Mouse (Mus musculus) hematopoietic stem cell, adult 5-6 weeks (primary cell): ENCODE measurements at regions not wholly inside any gene's neighbourhood (a gene's known extent, or its start where the extent isn't known, plus 50 kb on each side); places are given as distances from the start of the nearest gene placed in this dataset.

ENCODE experiments used
- ATAC-seq, 2 experiments: fragments of 125-278 bp in 1 of 2; replicated peaks in 1 of 2; 2 replicates each; pipeline ENCODE4 v1.8.0; 2016 to 2017; ENCODE audit warnings: inconsistent platforms in 2 of 2, mild to moderate bottlenecking in 2 of 2, moderate number of reproducible peaks in 2 of 2, low read depth in 1 of 2, moderate TSS enrichment in 1 of 2; ENCODE audit not compliant: low FRiP score in 2 of 2, poor library complexity in 2 of 2, severe bottlenecking in 2 of 2, insufficient read depth in 1 of 2, low TSS enrichment in 1 of 2

- ATAC-seq = no peak
These were observed 573.9 kb upstream of the Cblb start for GRCm38 (mm10) chr16:51457166-51457565.

DNA sequence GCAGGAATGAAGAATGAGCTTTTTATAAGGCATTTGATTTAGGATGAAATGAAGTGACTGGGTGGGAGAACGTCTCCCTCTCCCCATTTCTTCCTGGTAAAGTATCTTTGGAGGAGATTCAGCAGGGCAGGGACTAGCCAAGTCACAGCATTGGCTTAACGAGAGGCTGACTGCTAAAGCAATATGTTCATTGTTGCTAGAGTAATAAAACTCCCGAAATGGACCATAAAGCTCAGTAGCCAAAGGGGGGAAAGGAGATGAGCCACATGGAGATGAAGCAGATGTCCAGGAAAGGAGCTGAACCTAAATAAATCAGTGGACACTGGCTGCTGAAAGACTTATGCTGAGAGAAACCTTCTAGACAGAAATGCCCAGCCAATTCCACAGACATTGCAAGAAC lies 555.3 kb upstream of the Cblb start:
- ATAC-seq = no peak

- no peak for ATAC-seq
These were observed 534.9 kb upstream of the Cblb start for GRCm38 (mm10) chr16:51496096-51496495.

- 0 out of 4 replicates have a peak, but pooled peaks have one; percentile 29 to 42 for ATAC-seq
These were observed 533.2 kb upstream of the Cblb start for GRCm38 (mm10) chr16:51497777-51498176.

DNA sequence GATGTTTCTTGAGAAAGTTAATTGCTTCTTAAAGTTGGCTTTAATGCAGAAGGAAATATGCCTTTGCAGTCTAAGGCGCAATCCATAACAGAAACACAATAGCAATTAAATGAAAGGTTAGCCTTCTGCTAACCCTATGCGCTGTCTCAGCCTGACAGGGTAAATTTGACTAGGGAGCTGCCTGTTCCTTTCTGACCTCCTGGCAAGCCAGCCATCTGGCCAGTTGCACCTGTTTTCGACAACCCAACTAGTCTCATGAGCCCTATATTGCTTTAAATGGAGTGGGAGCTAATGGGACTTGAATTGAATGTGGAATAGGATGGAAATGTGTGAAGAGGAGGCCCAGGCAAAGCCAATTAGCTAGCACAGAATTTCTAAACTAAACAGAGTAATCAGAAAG lies 513.9 kb upstream of the Cblb start:
- no peak for ATAC-seq

DNA sequence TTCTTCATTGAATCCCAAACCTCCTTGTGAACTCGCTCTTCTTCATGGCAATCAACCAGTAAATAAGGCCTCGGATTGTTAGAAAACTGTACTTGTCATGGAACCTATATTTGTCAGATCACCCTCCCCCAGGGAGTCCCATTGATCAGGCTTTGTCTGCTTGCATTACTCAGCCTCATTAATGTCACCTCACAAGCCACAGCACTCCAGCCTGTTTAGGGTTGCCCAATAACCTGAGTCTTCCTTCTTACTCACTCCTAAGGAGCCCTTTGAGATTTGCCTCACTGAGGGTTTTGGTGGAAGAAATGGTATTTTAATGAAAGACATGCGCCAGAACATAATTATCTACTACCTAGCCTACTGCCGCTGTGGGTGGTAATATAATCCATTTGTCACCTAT lies 510.3 kb upstream of the Cblb start:
- ATAC-seq = no peak

DNA sequence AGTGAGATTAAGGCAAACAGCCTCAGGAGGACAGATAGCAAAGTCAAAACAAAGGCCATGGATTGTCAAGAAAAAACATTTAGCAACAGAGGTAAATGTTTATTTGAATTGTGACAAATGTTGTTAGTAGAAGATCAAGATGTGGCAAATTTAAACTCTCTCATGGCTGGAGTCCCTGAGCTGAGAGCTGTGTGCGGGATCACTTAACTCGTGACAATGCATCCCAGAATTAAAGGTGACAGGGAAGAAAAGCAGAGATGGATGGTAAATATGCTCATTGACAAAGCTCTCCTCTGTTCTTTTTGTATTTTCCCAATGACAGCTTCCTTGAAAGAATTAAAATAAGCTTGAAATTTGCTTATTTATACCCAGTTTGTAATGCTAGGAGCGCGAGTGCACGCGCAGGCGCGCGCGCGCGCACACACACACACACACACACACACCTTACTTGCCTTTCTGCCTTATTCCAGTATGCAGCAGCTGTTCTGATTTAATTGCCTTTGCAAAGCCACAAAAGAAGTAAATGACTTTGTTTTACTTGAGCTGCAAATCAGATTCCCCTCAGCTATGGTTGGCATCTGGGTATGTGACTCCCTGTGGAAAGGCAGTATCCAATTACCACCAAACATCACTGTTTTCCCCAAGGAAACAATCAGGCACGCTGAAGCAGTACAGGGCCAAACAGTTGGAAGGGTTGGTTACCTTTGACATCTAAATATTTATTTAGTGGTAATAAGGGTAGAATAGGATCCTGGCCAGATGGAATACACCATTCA lies 509.5 kb upstream of the Cblb start:
- ATAC-seq = no peak

DNA sequence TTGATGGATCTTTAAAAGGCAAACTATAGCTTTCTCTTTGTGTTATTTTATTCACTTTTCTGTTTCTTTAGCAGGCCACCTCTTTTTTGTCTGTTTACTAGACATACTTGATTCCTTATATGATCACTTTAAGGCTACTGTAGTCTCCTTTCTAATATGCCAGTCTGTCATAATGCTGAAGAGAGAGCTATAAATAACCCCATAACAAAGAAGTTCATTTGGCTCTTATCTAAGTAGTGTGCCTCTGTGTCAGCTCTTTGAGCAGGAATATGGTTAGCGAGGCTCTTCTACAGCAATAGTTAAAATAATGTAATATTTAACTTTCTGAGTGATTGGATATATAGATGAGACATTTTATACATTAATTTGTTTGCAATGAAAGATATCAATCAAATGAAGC lies 507.0 kb upstream of the Cblb start:
- ATAC-seq = no peak

DNA sequence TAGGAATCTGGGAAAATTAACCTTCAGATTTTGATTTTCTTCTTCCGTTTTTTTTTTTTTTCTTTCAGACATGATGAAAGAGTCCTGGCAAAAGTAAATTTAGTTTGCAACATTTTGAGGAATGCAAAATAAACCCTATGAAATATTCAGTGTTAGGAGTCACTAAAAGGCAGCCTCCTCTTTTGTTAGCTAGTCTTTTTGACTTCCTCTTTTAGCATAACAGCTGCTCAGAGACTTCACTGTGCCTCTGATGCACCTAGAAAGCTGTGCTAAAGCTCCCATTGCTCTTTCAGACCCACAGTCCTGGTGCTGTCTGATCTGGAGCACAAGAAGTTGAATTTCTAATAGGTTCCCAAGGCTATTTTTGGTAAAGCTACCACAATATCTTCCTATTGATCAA lies 498.5 kb upstream of the Cblb start:
- ATAC-seq = peak in 1 of 2 experiments; percentile 42; a peak in 2 of 4 replicates

DNA sequence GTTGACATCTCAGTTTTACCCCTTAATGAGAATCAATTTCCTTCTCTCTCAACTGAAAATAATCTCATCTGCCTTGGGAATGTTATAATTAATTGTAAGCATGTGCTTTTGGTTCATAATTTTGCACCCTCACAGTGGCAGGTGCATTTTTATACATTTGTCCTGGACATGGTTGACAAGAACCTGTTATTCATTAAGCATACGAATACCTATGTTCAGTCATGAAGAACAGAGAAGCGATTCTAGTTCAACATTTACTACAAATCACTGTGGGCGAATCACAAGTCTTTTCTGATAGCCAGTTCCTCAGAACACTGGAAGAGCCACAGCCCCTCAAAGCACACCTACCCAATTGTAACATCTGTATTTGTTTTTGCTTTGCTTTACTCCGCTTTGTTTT lies 487.3 kb upstream of the Cblb start:
- no peak for ATAC-seq

DNA sequence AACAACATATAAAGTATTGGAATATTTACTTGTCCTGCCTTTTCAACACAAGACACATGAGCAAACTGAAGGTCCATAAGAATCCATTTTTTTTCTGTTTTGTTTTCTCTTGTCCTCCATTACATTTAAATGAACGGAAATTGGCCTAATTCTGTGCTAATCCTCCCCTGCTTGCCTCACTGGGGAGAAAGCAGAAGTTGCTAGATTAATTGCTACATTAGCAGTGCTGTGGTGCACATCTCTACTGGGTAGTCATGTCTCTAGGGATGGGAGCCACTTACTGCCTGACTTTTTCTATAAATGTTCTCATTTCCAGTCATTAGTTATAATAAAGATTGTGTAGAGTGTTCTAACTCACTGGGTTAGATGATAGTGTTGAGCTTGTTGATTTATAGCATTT lies 484.0 kb upstream of the Cblb start:
- ATAC-seq = no peak

DNA sequence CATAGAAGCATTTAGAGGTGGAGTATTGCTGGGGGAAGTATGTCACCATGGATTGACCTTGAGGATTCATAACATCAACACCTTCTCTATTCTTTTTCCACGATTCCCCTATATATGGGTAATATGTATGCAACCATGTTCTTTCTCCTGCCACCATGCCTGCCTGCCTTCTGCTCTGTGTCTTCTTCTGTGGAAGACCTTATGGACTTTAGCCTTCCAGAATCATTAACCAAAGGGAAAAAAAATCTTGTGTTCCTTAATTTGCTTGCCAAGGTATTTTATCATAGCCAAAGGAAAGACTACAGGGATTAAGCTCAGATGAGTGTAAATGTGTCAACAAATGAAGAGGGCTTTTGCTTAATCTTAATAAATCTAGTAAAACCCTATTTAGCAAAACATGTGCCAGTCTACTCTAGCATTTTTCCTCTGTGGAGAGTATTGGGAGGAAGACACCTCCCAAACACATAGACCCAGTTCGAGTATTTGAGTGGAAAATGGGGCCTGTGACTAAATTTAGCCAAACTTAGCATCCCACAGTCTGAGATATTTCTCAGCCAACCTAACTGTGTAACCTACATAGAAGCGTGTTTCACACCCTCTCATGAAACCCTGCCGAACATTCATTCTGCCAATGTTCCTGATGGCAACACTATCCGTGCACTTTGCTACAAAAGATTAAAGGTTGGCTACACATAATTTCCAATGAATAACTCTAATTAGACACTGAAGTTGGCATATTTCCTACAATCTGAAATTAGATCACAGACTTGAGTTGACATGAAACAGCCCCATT lies 468.0 kb upstream of the Cblb start:
- ATAC-seq = no peak

- no peak for ATAC-seq
These were observed 467.0 kb upstream of the Cblb start for GRCm38 (mm10) chr16:51564064-51564463.

GRCm38 (mm10) chr16:51577915-51578593 lies 453.0 kb upstream of the Cblb start:
- no peak for ATAC-seq

DNA sequence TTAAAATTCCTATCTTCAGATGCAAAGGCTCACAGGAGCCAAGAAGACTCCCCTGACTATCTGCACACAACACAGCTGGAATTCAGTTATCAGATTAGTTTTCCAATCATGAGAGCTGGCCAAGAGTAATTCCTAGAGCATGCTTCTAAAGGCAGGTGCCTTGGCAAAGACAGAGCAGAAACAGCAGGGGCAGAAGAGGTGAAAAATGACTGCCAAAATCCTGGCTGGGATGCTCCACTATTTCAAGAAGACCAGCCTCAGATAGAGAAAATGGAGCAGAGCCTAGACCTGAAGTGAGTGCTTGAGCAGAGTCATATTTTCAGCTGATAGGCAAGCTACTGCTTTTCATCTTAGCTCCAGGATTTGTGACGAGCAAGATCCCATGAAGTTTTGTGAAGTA lies 450.5 kb upstream of the Cblb start:
- no peak for ATAC-seq

- ATAC-seq = no peak
These were observed 441.1 kb upstream of the Cblb start for GRCm38 (mm10) chr16:51589924-51590397.

DNA sequence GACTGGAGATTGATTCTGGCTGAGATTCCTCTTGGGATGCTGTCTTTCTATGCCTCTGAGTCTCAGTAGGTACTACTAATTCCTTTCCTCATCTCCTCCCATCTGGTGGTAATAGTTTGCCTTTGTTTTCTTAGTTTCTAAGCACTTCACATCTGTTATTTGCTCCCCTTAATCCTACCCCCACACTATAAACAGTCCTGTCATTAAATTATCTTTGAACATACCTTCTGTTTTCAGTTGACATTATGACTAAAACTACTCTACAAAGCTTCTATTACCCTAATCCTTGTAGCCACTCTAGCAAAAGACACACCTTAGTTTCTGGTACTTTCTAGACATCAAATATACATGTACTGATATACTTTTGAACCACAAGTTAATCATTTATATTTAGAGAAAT lies 413.4 kb upstream of the Cblb start:
- ATAC-seq = no peak

GRCm38 (mm10) chr16:51646646-51647045 lies 384.4 kb upstream of the Cblb start:
- ATAC-seq = no peak
